Mouse (Mus musculus) urinary bladder, adult 18-20 months (tissue): ENCODE measurements around the gene Lyve1.

Experiments
- DNase-seq, 2 experiments: peaks; one replicate each; pipeline ENCODE4 v3.0.0; 2022; ENCODE audit warnings: low spot score in 2 of 2, mixed read lengths in 2 of 2

Lyve1 gene

DNA sequence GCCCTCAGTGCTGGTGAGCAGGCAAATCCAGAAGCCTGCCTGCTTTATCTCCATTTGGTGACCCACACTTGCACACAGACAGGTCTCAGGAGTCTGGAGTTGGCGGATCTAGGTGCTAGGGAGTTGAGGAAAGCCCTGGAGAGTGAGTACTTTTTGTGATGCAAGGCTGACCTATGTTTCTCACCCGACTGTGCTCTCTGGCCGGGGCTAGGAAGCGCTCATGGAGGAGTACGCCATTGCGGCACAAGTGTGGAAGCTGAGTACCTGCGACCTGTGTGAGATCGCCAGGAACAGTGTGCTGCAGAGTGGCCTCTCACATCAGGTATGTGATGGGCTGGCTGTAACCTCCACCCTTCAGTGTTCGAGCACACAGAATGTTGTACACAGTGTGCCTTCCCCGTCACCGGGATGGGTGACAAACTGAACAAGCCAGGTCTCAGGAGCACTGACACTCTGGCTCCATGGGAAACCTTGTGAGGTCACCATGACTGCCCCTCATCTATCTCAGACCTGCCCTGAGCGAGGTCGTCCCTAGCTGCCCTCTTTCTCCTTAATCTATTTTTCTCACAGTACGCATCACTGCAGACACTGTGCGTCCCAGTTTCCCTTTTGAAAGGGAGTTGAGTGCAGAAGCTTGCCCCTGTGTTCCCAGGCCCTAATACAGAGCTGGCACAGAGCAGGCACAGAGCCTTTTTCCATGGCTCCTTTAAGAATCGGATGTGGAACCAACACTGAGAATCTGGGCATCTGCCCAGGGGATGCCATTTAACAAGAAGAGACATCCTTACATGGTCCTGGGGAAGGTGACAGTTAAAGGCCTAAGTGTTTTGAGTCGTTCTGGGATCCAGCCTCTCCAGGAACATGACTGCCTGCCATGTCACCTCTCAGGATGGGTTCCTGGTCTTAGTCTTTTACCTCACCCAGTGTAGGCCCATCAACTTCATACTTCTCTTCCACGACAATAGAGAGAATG, 53.2 kb downstream of the Lyve1 start:
- no peak for DNase-seq

DNA sequence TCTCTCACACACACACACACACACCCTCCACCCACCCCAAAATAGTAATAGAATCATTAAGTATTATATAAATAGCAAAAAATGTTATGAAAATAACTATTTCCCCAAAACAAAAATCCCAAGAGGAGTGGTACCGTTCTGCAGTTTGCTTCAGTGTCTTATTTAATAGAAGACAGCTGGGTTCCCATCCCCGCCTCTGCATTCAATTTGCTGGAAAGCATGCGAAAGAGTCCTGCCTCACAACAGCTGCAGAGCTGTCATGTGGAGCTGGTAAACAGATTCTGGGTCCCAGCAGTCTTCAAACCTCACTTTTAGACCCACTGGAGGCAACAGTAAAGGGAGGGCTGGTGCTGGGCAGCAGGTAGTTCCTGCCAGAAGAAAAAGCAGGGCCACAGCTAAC, 54.1 kb downstream of the Lyve1 start:
- DNase-seq = no peak

DNA sequence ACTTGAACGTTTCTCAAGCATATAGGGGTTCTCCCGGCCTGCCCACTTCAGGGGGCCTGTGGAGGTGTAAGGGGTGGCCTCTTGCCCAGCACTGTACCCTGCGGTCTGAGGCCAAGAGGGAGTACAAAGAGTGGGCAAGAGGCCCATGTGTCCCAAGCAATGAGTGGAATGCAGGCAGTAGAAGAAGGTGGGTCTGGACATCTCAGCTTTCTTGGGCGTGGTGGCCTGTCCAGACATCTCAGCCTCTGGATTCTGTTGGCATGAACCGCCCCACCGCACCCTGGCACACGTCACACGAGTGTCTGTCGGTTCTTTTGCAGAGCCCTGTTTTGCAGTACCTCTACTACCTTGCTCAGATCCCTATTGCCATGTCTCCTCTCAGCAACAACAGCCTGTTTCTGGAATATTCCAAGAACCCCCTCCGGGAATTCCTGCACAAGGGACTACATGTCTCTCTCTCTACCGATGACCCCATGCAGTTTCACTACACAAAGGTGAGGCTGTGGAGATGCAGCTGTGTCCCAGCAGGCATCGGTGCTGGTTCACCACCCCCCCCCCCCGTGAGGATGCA, 55.5 kb downstream of the Lyve1 start:
- no peak for DNase-seq

DNA sequence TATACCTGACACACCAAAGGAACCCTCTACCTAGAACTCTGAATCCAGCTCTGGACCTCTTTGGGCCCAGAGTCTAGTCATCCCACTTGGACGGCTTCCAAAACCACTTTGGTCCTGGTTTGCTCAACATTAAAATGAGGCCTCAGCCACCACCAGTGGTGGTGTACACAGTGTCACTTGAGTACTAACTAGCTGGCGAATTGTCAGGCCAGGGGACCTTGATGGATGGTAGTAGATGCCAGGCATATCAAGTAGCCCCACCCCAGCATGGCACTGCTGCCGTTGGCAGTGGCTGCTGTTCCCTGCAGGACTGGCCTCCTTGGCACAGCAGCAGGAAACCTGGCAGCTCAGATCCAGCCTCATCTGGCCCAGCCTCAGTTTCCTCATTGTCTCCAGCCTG, 58.8 kb downstream of the Lyve1 start:
- no peak for DNase-seq

DNA sequence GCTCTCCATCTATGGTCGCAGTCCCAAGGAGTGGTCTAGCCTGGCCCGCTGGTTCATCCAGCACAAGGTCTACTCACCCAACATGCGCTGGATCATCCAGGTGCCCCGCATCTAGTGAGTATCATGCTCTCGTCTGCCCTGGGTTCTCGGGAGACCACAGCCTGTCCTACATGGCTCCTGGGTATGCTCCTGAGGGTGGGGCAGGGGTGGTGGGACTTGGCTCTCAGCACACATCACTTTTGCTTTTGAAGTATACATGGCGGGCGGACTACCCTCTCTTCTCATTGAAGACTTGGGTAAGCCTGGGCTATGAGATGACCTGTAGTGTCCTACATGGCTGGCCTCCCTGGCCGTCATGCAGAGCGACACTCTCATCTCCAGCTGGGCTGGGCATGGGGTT, 59.9 kb downstream of the Lyve1 start:
- no peak for DNase-seq

DNA sequence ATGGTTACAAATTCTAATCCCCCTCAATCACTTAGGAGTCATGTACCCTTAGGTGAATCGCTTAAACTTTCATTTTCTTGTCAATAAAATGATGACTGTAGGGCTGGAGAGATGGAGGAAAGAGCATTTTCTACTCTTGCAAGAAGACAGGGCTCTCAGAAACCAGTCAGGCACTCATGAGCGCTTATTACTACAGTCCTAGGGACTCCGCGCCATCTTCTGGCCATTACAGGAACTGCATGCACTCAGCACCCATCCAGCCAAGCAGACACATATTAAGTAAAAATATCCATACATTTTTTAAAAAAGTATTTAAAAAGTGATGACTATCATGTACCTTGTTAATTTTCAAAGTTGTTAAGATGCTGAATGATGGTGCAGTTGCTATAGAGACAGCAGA, 62.0 kb downstream of the Lyve1 start:
- peak; percentile 62 to 71 for DNase-seq
